Mouse (Mus musculus): ENCODE data around the gene Gtf2i. TPM values are rescaled to one million over a fixed set of nuclear protein-coding genes. Genes with fewer than 3 reads are reported as not detected.
A peak's percentile ranks its signal among the peaks of the same experiment; 100 is the strongest.
"Not testable (repeated sequence)": the region's sequence is repeated elsewhere in the genome, so short reads cannot be mapped to it uniquely, and the experiment has no call there.

Gtf2i gene
- polyA plus RNA-seq, 1 experiment, result 131 TPM

GRCm38 (mm10) chr5:134340101-134340522 is 25.6 kb upstream of the Gtf2i start:
- DNase-seq, result no peak
- WGBS, result 92% methylated on average over 6 of the region's 6 CpGs

GRCm38 (mm10) chr5:134337012-134337411 is 22.5 kb upstream of the Gtf2i start:
- not testable (repeated sequence) for DNase-seq; H3K27me3 ChIP-seq (ENCODE audit: control insufficient read depth, insufficient read depth, low read length); H3K36me3 ChIP-seq (ENCODE audit: control insufficient read depth, insufficient read depth, low read length); H3K4me3 ChIP-seq (ENCODE audit: control insufficient read depth, insufficient read depth, low read length); H3K27ac ChIP-seq (ENCODE audit: control insufficient read depth, insufficient read depth, low read length)
- 99% methylated on average over 2 of the region's 2 CpGs for WGBS
- H3K4me1 ChIP-seq (replicated peaks; ENCODE audit: control insufficient read depth, insufficient read depth, low read length), result peaks cover 27% of the 10 kb centered on the region

More at GRCm38 (mm10) chr5:134340101-134340522, 25.6 kb upstream of the Gtf2i start:
- Histone ChIP-seq H3K36me3 (ENCODE audit: control insufficient read depth, insufficient read depth, low read length) (no peaks in the 10 kb centered on the region), H3K4me1 (replicated peaks; ENCODE audit: control insufficient read depth, insufficient read depth, low read length) (peaks cover 17% of the 10 kb centered on the region), H3K27ac (ENCODE audit: control insufficient read depth, insufficient read depth, low read length) (no peak overlapping the region), H3K27me3 (ENCODE audit: control insufficient read depth, insufficient read depth, low read length) (no peaks in the 10 kb centered on the region), H3K4me3 (ENCODE audit: control insufficient read depth, insufficient read depth, low read length) (no peak overlapping the region)
- TF ChIP-seq CTCF (IDR thresholded peaks at IDR 0.05; ENCODE audit: borderline replicate concordance, control insufficient read depth, extremely low read depth, insufficient read depth, low read length, poor library complexity), result no peak
- no peak for TF ChIP-seq POLR2A (IDR thresholded peaks at IDR 0.05; ENCODE audit: control insufficient read depth, extremely low read depth, insufficient read depth, low read length, poor library complexity)

- peak; percentile 59 for DNase-seq
- no peaks in the 10 kb centered on the region for H3K27me3 ChIP-seq (ENCODE audit: control insufficient read depth, insufficient read depth, low read length)
- TF ChIP-seq POLR2A (IDR thresholded peaks at IDR 0.05; ENCODE audit: control insufficient read depth, extremely low read depth, insufficient read depth, low read length, poor library complexity), result no peak
- 0 out of 2 replicates have a peak, but pooled peaks have one; percentile 17 for TF ChIP-seq CTCF (IDR thresholded peaks at IDR 0.05; ENCODE audit: borderline replicate concordance, control insufficient read depth, extremely low read depth, insufficient read depth, low read length, poor library complexity)
- 8% methylated on average over 8 of the region's 8 CpGs for WGBS
- H3K36me3 ChIP-seq (ENCODE audit: control insufficient read depth, insufficient read depth, low read length), result no peaks in the 10 kb centered on the region
- peak overlapping the region; percentile 55 for H3K27ac ChIP-seq (ENCODE audit: control insufficient read depth, insufficient read depth, low read length)
- peaks cover 25% of the 10 kb centered on the region for H3K4me1 ChIP-seq (replicated peaks; ENCODE audit: control insufficient read depth, insufficient read depth, low read length)
- no peak overlapping the region for H3K4me3 ChIP-seq (ENCODE audit: control insufficient read depth, insufficient read depth, low read length)
Observed at GRCm38 (mm10) chr5:134332743-134333142, 18.2 kb upstream of the Gtf2i start.

GRCm38 (mm10) chr5:134330082-134330481 is 15.5 kb upstream of the Gtf2i start:
- H3K4me1 ChIP-seq (replicated peaks; ENCODE audit: control insufficient read depth, insufficient read depth, low read length), result peaks cover 25% of the 10 kb centered on the region
- 82% methylated on average over 2 of the region's 2 CpGs for WGBS
- TF ChIP-seq CTCF (IDR thresholded peaks at IDR 0.05; ENCODE audit: borderline replicate concordance, control insufficient read depth, extremely low read depth, insufficient read depth, low read length, poor library complexity), result no peak
- TF ChIP-seq POLR2A (IDR thresholded peaks at IDR 0.05; ENCODE audit: control insufficient read depth, extremely low read depth, insufficient read depth, low read length, poor library complexity), result no peak
- no peaks in the 10 kb centered on the region for H3K27me3 ChIP-seq (ENCODE audit: control insufficient read depth, insufficient read depth, low read length)
- H3K27ac ChIP-seq (ENCODE audit: control insufficient read depth, insufficient read depth, low read length), result no peak overlapping the region
- H3K36me3 ChIP-seq (ENCODE audit: control insufficient read depth, insufficient read depth, low read length), result no peaks in the 10 kb centered on the region
- no peak overlapping the region for H3K4me3 ChIP-seq (ENCODE audit: control insufficient read depth, insufficient read depth, low read length)
- no peak for DNase-seq

- Histone ChIP-seq H3K27me3 (ENCODE audit: control insufficient read depth, insufficient read depth, low read length) (no peaks in the 10 kb centered on the region), H3K27ac (ENCODE audit: control insufficient read depth, insufficient read depth, low read length) (no peak overlapping the region), H3K4me3 (ENCODE audit: control insufficient read depth, insufficient read depth, low read length) (no peak overlapping the region), H3K36me3 (ENCODE audit: control insufficient read depth, insufficient read depth, low read length) (no peaks in the 10 kb centered on the region), H3K4me1 (replicated peaks; ENCODE audit: control insufficient read depth, insufficient read depth, low read length) (peaks cover 24% of the 10 kb centered on the region)
- 87% methylated on average over 4 of the region's 4 CpGs for WGBS
- TF ChIP-seq POLR2A (IDR thresholded peaks at IDR 0.05; ENCODE audit: control insufficient read depth, extremely low read depth, insufficient read depth, low read length, poor library complexity), result no peak
- DNase-seq, result no peak
Observed at GRCm38 (mm10) chr5:134329311-134329710, 14.8 kb upstream of the Gtf2i start.

GRCm38 (mm10) chr5:134328482-134329001 is 14.0 kb upstream of the Gtf2i start:
- Histone ChIP-seq H3K36me3 (ENCODE audit: control insufficient read depth, insufficient read depth, low read length) (no peaks in the 10 kb centered on the region), H3K27me3 (ENCODE audit: control insufficient read depth, insufficient read depth, low read length) (no peaks in the 10 kb centered on the region), H3K4me3 (ENCODE audit: control insufficient read depth, insufficient read depth, low read length) (no peak overlapping the region), H3K4me1 (replicated peaks; ENCODE audit: control insufficient read depth, insufficient read depth, low read length) (peaks cover 27% of the 10 kb centered on the region), H3K27ac (ENCODE audit: control insufficient read depth, insufficient read depth, low read length) (no peak overlapping the region)
- TF ChIP-seq CTCF (IDR thresholded peaks at IDR 0.05; ENCODE audit: borderline replicate concordance, control insufficient read depth, extremely low read depth, insufficient read depth, low read length, poor library complexity) (no peak), POLR2A (IDR thresholded peaks at IDR 0.05; ENCODE audit: control insufficient read depth, extremely low read depth, insufficient read depth, low read length, poor library complexity) (no peak)
- DNase-seq, result no peak
- 93% methylated on average over 6 of the region's 6 CpGs for WGBS

- 56% methylated on average over 13 of the region's 13 CpGs for WGBS
- Histone ChIP-seq H3K36me3 (ENCODE audit: control insufficient read depth, insufficient read depth, low read length) (no peaks in the 10 kb centered on the region), H3K27ac (ENCODE audit: control insufficient read depth, insufficient read depth, low read length) (peak overlapping the region; percentile 57), H3K4me3 (ENCODE audit: control insufficient read depth, insufficient read depth, low read length) (no peak overlapping the region), H3K27me3 (ENCODE audit: control insufficient read depth, insufficient read depth, low read length) (no peaks in the 10 kb centered on the region), H3K4me1 (replicated peaks; ENCODE audit: control insufficient read depth, insufficient read depth, low read length) (peaks cover 14% of the 10 kb centered on the region)
- no peak for DNase-seq
- no peak for TF ChIP-seq POLR2A (IDR thresholded peaks at IDR 0.05; ENCODE audit: control insufficient read depth, extremely low read depth, insufficient read depth, low read length, poor library complexity)
- TF ChIP-seq CTCF (IDR thresholded peaks at IDR 0.05; ENCODE audit: borderline replicate concordance, control insufficient read depth, extremely low read depth, insufficient read depth, low read length, poor library complexity), result no peak
Observed at GRCm38 (mm10) chr5:134325856-134326566, 11.5 kb upstream of the Gtf2i start.
